Comparison of ENCODE assay signal across 24 mouse cellular contexts in the genomic region with DNA sequence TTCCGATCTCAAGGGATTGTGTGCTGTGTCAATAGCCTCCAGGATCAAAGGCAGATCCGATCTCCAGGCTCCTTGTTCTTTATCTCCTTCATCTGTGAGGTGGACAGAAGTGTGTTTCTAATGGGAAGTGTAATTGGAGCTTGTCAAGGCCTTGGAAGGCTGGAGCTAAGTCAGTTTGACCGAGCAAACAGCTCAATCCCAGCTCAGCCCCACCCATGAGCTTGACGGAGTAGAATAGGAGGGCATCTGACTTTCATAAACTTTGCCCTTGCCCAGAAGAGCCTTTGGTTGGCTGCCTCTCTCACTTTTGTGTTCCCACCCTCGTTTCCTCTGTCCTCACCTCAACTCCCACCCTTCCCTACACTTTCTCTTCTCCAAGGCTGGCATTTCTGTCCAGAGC.
"Had no signal": no experiment of that assay in that cellular context is flagged by ENCODE, and none has a peak within 500 bp of the region (broad histone marks: within the 10 kb centered on the region; RNA-seq: fewer than 3 reads in every experiment).

No protein-coding gene starts in this region.

- H3K4me3 ChIP-seq: heart, adult 2 months; heart, embryonic 13.5 days; heart, embryonic 15.5 days; hindbrain, embryonic 13.5 days; hindbrain, embryonic 15.5 days; intestine, embryonic 15.5 days; limb, embryonic 13.5 days; limb, embryonic 15.5 days had no signal

- H3K9ac ChIP-seq: heart, embryonic 13.5 days; heart, embryonic 15.5 days; hindbrain, embryonic 13.5 days; hindbrain, embryonic 15.5 days; intestine, embryonic 15.5 days; limb, embryonic 13.5 days; limb, embryonic 15.5 days had no signal

- H3K9me3 ChIP-seq: heart, embryonic 13.5 days; heart, embryonic 15.5 days; hindbrain, embryonic 13.5 days; hindbrain, embryonic 15.5 days; intestine, embryonic 15.5 days; limb, embryonic 13.5 days; limb, embryonic 15.5 days had no signal

- DNase-seq: gastrocnemius, postnatal 14 days; gastrocnemius, postnatal 36 days; heart, adult 11 months; heart, adult 2 months; heart, postnatal 14 days; heart, postnatal 36 days; kidney, adult 18-20 months; kidney, adult 8-10 months; kidney, postnatal 14 days; kidney, postnatal 36 days; layer of hippocampus, adult 9-11 months; layer of hippocampus, postnatal 36 days; left cerebral cortex, postnatal 4 days had no signal

- H3K36me3 ChIP-seq: heart, embryonic 13.5 days; heart, embryonic 15.5 days; hindbrain, embryonic 13.5 days; hindbrain, embryonic 15.5 days; intestine, embryonic 15.5 days; limb, embryonic 13.5 days; limb, embryonic 15.5 days had no signal

- H3K4me2 ChIP-seq: heart, embryonic 11.5 days; heart, embryonic 13.5 days; heart, embryonic 15.5 days; hindbrain, embryonic 13.5 days; hindbrain, embryonic 15.5 days; intestine, embryonic 15.5 days; limb, embryonic 13.5 days; limb, embryonic 15.5 days had no signal

- H3K27ac ChIP-seq: heart, adult 2 months; heart, embryonic 13.5 days; heart, embryonic 15.5 days; hindbrain, embryonic 13.5 days; hindbrain, embryonic 15.5 days; hindbrain, postnatal 0 days; intestine, embryonic 15.5 days; kidney, postnatal 0 days; limb, embryonic 13.5 days; limb, embryonic 15.5 days had no signal

- H3K4me1 ChIP-seq: hindbrain, embryonic 13.5 days; hindbrain, embryonic 15.5 days; limb, embryonic 15.5 days had no signal

- H3K27me3 ChIP-seq: heart, embryonic 13.5 days; heart, embryonic 15.5 days; hindbrain, embryonic 13.5 days; hindbrain, embryonic 15.5 days; intestine, embryonic 15.5 days; limb, embryonic 13.5 days; limb, embryonic 15.5 days had no signal

- ATAC-seq: hindbrain, postnatal 0 days; intestine, embryonic 15.5 days; intestine, postnatal 0 days had no signal
